Mouse (Mus musculus) left cerebral cortex, postnatal 25 days (tissue): ENCODE measurements around the gene Tle1. TPM values are rescaled to one million over a fixed set of nuclear protein-coding genes. Genes with fewer than 3 reads are reported as not detected.

Experiments used
- DNase-seq, 2 experiments: peaks; one replicate each; pipeline ENCODE4 v3.0.0; 2022; ENCODE audit warnings: low spot score in 2 of 2, mixed read lengths in 1 of 2
- intact Hi-C: fragments of 180-260 bp; cut with DNase I; formaldehyde crosslinking; loops from one replicate; pipeline ENCODE4 v1.15.1; 2025
- total RNA-seq, 2 experiments: library from RNA; stranded (reverse); gene quantifications; 2 replicates each; pipeline ENCODE4 v1.2.3; 2021

Gene Tle1
- total RNA-seq, 2 experiments from 2014 or later = 38.6 to 53.1 TPM

- DNase-seq = no peak
- intact Hi-C loops = no loop called here
These were observed 32.9 kb downstream of the Tle1 start for GRCm38 (mm10) chr4:72167761-72168229.

- intact Hi-C loops = no loop called here
- no peak for DNase-seq
These were observed 33.5 kb downstream of the Tle1 start for GRCm38 (mm10) chr4:72167171-72167570.

GRCm38 (mm10) chr4:72166561-72166960 lies 34.2 kb downstream of the Tle1 start:
- DNase-seq = no peak
- intact Hi-C loops = no loop called here

GRCm38 (mm10) chr4:72165765-72166164 lies 35.0 kb downstream of the Tle1 start:
- DNase-seq = no peak
- intact Hi-C loops = no loop called here

- intact Hi-C loops = no loop called here
- DNase-seq = no peak
These were observed 38.1 kb downstream of the Tle1 start for GRCm38 (mm10) chr4:72162445-72163218.

- intact Hi-C loops = no loop called here
- no peak for DNase-seq
These were observed 40.6 kb downstream of the Tle1 start for GRCm38 (mm10) chr4:72160102-72160511.

- intact Hi-C loops = no loop called here
- no peak for DNase-seq
These were observed 42.8 kb downstream of the Tle1 start for GRCm38 (mm10) chr4:72157931-72158371.

GRCm38 (mm10) chr4:72150460-72151131 lies 50.1 kb downstream of the Tle1 start:
- no peak for DNase-seq
- intact Hi-C loops = no loop called here

- intact Hi-C loops = no loop called here
- DNase-seq = no peak
These were observed 54.7 kb downstream of the Tle1 start for GRCm38 (mm10) chr4:72146003-72146402.

GRCm38 (mm10) chr4:72144541-72144940 lies 56.2 kb downstream of the Tle1 start:
- peak; percentile 16 to 33 for DNase-seq
- intact Hi-C loops = no loop called here

GRCm38 (mm10) chr4:72140706-72141105 lies 60.0 kb downstream of the Tle1 start:
- no peak for DNase-seq
- intact Hi-C loops = no loop called here

- no peak for DNase-seq
- intact Hi-C loops = no loop called here
These were observed 61.1 kb downstream of the Tle1 start for GRCm38 (mm10) chr4:72139475-72140120.

GRCm38 (mm10) chr4:72138264-72139080 lies 62.2 kb downstream of the Tle1 start:
- no peak for DNase-seq

GRCm38 (mm10) chr4:72132646-72133045 lies 68.1 kb downstream of the Tle1 start:
- no peak for DNase-seq
- intact Hi-C loops = no loop called here

More at GRCm38 (mm10) chr4:72138264-72139080, 62.2 kb downstream of the Tle1 start:
- intact Hi-C loops = no loop called here

GRCm38 (mm10) chr4:72127596-72127995 lies 73.1 kb downstream of the Tle1 start:
- no peak for DNase-seq
- intact Hi-C loops = no loop called here

GRCm38 (mm10) chr4:72124790-72125189 lies 75.9 kb downstream of the Tle1 start:
- intact Hi-C loops = no loop called here
- DNase-seq = no peak

GRCm38 (mm10) chr4:72122837-72123236 lies 77.9 kb downstream of the Tle1 start:
- intact Hi-C loops = no loop called here
- DNase-seq = no peak

GRCm38 (mm10) chr4:72122343-72122742 lies 78.4 kb downstream of the Tle1 start:
- intact Hi-C loops = no loop called here
- no peak for DNase-seq

GRCm38 (mm10) chr4:72120050-72120449 lies 80.7 kb downstream of the Tle1 start:
- intact Hi-C loops = no loop called here
- no peak for DNase-seq

- intact Hi-C loops = no loop called here
These were observed 95.0 kb downstream of the Tle1 start for GRCm38 (mm10) chr4:72105702-72106101.

More at GRCm38 (mm10) chr4:72105702-72106101, 95.0 kb downstream of the Tle1 start:
- no peak for DNase-seq
